Mouse (Mus musculus): ENCODE data around the gene Ccdc194.

The Ccdc194 gene

GRCm38 (mm10) chr8:71525226-71526050 is at the start of gene Ccdc194:
Gene Ccdc194 (minus strand): TSS chr8:71525711.
- DNase-seq (ENCODE audit: low spot score), result no peak

- no peak for DNase-seq (ENCODE audit: low spot score)
These were observed 49.5 kb upstream of the Ccdc194 start for GRCm38 (mm10) chr8:71575020-71575419.

GRCm38 (mm10) chr8:71574426-71574825 is 48.9 kb upstream of the Ccdc194 start:
- DNase-seq (ENCODE audit: low spot score), result no peak

DNA sequence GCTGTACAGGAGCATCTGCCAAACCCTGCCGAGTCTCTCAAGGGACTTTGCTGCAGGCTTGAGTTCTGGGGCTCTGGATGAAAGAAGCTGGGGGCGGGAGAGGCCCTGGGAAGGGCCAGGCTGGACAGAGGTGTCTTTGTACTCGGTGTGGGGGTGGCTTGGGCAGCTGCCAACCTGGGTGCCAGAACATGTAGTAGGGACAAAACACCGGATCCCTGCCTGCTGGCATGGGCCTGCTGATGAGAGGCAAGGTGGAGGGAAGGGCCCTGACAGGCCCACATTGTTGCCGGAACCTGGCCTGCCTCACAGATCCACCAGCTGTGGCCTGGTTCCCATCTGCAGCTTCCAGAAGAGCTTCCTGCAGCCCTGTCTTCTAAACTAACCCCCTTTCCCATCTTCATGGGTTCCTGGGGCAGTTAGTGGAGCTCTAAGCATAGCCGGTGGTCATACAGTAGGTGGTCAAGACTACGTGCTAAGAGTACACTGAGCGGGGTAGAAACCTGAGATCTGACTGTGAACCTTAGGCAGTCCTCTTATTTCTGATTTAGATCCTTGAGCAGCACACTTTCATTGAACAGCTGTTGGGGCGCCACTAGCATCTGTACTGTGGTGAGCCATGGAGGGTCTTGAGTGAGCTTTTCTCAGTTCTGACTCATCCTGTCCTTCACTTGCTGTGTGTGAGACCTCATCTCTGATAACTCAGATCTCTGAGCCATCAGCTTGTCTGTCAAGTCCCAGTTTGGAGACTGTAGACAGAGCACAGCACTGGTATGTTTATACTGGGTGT is 47.5 kb upstream of the Ccdc194 start:
- peak; percentile 65 for DNase-seq (ENCODE audit: low spot score)

DNA sequence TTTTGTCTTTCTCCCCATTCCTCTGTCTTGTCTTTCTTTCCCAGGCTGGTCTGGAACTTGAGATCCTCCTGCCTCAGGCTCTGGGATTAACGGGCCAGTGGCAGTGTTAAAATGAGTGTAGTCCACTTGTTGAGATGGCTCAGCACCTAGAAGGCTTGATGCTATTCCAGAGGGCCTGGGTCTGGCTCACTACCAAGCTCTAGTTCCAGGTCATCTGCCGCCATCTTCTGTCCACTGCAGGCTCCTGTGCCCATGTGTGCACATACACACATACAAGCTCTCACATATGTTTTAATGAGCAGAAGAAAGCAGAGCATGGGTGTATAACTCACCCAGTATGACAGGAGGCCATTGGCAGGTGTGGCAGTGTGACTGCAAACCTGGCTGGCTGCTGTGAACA is 46.6 kb upstream of the Ccdc194 start:
- DNase-seq (ENCODE audit: low spot score), result no peak

DNA sequence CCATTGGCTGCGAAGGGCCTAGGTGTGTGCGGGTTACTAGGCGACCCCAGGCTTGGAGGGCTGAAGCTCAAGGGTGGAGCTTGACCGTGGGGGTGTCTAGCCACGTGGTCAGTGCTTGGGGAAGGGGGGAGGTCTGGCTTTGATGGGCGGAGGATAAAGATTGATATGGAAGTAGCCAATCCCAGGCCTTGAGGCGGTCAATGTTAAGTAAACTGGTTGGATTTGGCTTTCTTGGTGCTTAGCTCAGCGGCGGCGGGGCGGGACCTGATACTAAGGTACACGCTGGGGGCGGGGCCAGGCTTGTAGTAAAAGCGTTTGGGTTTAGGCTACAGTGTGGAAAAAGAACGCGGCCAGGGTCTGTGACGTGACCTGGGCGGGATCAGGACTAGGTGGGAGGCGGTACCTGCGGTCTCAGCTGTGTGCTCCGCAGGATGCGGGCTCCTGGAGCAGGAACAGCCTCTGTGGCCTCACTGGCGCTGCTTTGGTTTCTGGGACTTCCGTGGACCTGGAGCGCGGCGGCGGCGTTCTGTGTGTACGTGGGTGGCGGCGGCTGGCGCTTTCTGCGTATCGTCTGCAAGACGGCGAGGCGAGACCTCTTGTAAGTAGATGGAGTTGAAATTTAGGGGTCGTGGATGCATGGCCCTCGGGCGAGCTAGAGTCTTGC is 44.9 kb upstream of the Ccdc194 start:
- peak; percentile 82 for DNase-seq (ENCODE audit: low spot score)

- DNase-seq (ENCODE audit: low spot score), result peak; percentile 90
These were observed 44.1 kb upstream of the Ccdc194 start for GRCm38 (mm10) chr8:71569366-71570290.

- DNase-seq (ENCODE audit: low spot score), result peak; percentile 41
These were observed 43.4 kb upstream of the Ccdc194 start for GRCm38 (mm10) chr8:71568941-71569340.

GRCm38 (mm10) chr8:71568387-71568937 is 43.0 kb upstream of the Ccdc194 start, which contains the start of gene Slc27a1:
Gene Slc27a1 (plus strand): TSS chr8:71568882.
- peak; percentile 84 for DNase-seq (ENCODE audit: low spot score)

DNA sequence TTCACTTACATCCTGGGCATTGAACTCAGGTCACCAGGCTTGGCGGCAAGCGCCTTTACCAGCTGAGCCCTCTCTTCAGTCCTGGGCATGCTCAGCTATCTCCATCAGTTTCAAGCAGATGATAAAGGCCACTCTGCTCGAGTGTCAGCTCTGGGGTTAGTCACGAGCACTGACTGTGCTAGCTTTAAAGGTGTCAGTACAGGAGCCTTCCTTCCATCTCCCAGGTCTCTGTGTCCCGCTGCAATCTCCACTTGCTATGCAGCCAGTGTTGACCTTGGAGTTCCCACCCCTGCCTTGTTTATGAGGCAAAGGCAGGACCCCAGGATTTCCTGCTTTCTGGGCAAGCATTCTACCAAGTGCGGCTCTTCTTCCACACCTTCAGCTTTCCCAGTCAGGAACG is 42.1 kb upstream of the Ccdc194 start:
- no peak for DNase-seq (ENCODE audit: low spot score)

DNA sequence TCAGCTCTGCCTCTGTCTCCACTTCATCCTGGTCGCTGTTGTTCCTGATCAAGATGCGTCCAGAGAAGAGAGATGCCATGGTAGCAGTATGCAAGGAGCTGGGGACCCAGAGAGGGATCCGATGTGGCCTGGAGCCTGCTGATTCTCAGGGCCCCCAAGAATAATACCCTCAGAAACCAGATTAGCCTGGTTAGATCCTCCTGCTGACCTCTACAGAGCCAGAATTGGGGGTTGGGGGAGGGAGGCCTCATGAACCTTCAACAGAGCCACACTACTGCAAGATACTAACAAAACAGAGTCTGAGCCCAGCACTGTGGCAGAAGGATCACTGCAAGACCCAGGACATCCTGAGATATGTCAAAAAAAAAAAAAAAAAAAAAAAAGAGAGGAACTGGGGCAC is 41.0 kb upstream of the Ccdc194 start, which contains the start of gene Nxnl1:
Gene Nxnl1 (minus strand): TSS at position 101 of the 400 bp plus-strand sequence.
- no peak for DNase-seq (ENCODE audit: low spot score)

- DNase-seq (ENCODE audit: low spot score), result no peak
These were observed 38.5 kb upstream of the Ccdc194 start for GRCm38 (mm10) chr8:71563992-71564391.

GRCm38 (mm10) chr8:71562751-71563150 is 37.2 kb upstream of the Ccdc194 start:
- peak; percentile 86 for DNase-seq (ENCODE audit: low spot score)

DNA sequence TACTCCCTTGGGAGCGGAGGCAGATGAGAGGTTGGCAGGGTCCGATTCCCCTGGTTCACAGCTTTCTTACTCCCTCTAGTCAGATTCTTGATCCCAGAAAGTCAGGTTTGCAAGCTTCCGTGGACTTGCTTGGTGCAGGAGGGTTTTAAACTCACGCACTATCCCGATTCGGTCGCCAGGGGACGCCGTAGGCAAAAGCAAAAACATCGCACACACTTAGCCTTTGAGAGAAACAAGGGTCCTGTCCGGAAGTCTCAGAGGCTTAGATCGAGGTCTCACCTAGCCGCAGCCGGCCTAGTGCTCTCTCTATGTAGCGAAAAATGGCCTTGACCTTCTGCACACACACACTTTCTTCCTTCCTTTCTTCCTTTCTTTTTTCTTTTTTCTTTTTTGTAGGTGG is 35.9 kb upstream of the Ccdc194 start:
- peak; percentile 54 for DNase-seq (ENCODE audit: low spot score)

- DNase-seq (ENCODE audit: low spot score), result no peak
These were observed 35.3 kb upstream of the Ccdc194 start for GRCm38 (mm10) chr8:71560765-71561164.

GRCm38 (mm10) chr8:71560071-71560470 is 34.6 kb upstream of the Ccdc194 start:
- DNase-seq (ENCODE audit: low spot score), result no peak

- peak; percentile 67 for DNase-seq (ENCODE audit: low spot score)
These were observed 33.6 kb upstream of the Ccdc194 start for GRCm38 (mm10) chr8:71558958-71559690.

GRCm38 (mm10) chr8:71558071-71558957 is 32.8 kb upstream of the Ccdc194 start, which contains the start of gene Tmem221:
Gene Tmem221 (minus strand): TSS chr8:71558871.
- DNase-seq (ENCODE audit: low spot score), result no peak

DNA sequence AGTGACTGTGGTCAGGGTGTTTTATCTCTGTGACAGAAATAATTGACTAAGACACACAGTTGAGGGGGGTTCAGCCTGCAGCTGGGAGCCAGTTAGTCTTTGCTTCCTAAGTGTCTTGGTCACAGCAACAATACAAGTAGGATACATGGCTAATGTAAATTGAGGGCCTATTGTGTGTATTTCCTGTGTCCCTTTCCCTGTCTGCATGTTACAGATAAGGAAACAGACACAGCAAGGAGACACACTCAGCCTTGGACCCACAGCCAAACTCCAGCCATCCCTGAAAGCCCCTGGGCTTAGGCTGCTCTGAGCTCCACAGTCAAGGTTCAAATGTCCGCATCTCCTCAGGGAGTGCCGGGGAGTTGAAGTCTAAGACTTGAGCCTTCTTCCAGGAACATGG is 29.1 kb upstream of the Ccdc194 start:
- DNase-seq (ENCODE audit: low spot score), result no peak

Measured in ovary, postnatal 14 days (tissue).